Mouse (Mus musculus): Measurements from ENCODE around the gene Ruvbl1. TPM values are rescaled to one million over a fixed set of nuclear protein-coding genes. Genes with fewer than 3 reads are reported as not detected.

Gene Ruvbl1
- total and polyA plus RNA-seq, 2 experiments from 2014 or later, result 56.7 to 82.8 TPM

GRCm38 (mm10) chr6:88444076-88444750, 21.0 kb upstream of the Ruvbl1 start:
- Histone ChIP-seq H3K9ac (no peak overlapping the region), H3K4me3 (ENCODE audit: low read depth, low read length) (no peak overlapping the region), H3K36me3 (ENCODE audit: insufficient read depth) (no peaks in the 10 kb centered on the region), H3K9me3 (ENCODE audit: low read length) (no peaks in the 10 kb centered on the region), H3K27me3 (ENCODE audit: insufficient read depth, low read length) (no peaks in the 10 kb centered on the region), H3K4me1 (ENCODE audit: insufficient read depth) (0 out of 2 replicates have a peak, but pooled peaks cover 5% of the 10 kb centered on the region), H3K27ac (ENCODE audit: low read depth, low read length) (no peak overlapping the region), H3K4me2 (ENCODE audit: low read depth) (no peak overlapping the region)
- 89% methylated on average over 7 of the region's 7 CpGs for WGBS
- ATAC-seq (no peak), DNase-seq (no peak)
- TF ChIP-seq CTCF (IDR thresholded peaks at IDR 0.05; ENCODE audit: low read depth), result no peak

- H3K9ac ChIP-seq, result peak overlapping the region; percentile 91
- peak overlapping the region; percentile 77 for H3K4me2 ChIP-seq (ENCODE audit: low read depth)
- no peak for DNase-seq
- H3K27me3 ChIP-seq (ENCODE audit: insufficient read depth, low read length), result no peaks in the 10 kb centered on the region
- H3K4me3 ChIP-seq (ENCODE audit: low read depth, low read length), result peak overlapping the region; percentile 80
- H3K9me3 ChIP-seq (ENCODE audit: low read length), result no peaks in the 10 kb centered on the region
- TF ChIP-seq CTCF (IDR thresholded peaks at IDR 0.05; ENCODE audit: low read depth), result no peak
- ATAC-seq, result no peak
- WGBS, result 12% methylated on average over 5 of the region's 5 CpGs
- H3K36me3 ChIP-seq (ENCODE audit: insufficient read depth), result no peaks in the 10 kb centered on the region
- 0 out of 2 replicates have a peak, but pooled peaks cover 5% of the 10 kb centered on the region for H3K4me1 ChIP-seq (ENCODE audit: insufficient read depth)
- no peak overlapping the region; the same call in 1 of the 2 replicates for H3K27ac ChIP-seq (ENCODE audit: low read depth, low read length)
These were observed 19.5 kb upstream of the Ruvbl1 start for GRCm38 (mm10) chr6:88445661-88446060.

- Histone ChIP-seq H3K27ac (ENCODE audit: low read depth, low read length) (peak within 1 kb of the TSS; percentile 73), H3K27me3 (ENCODE audit: insufficient read depth, low read length) (no peaks in the 10 kb centered on the region; the same call in 1 of the 2 replicates), H3K36me3 (ENCODE audit: insufficient read depth) (no peaks in the 10 kb centered on the region), H3K9me3 (ENCODE audit: low read length) (no peaks in the 10 kb centered on the region), H3K9ac (peak within 1 kb of the TSS; percentile 91), H3K4me3 (ENCODE audit: low read depth, low read length) (peak within 1 kb of the TSS; percentile 80), H3K4me1 (ENCODE audit: insufficient read depth) (0 out of 2 replicates have a peak, but pooled peaks cover 5% of the 10 kb centered on the region), H3K4me2 (ENCODE audit: low read depth) (peak within 1 kb of the TSS; percentile 77)
- ATAC-seq, result peak; percentile 99
- DNase-seq, result peak; percentile 87
- TF ChIP-seq CTCF (IDR thresholded peaks at IDR 0.05; ENCODE audit: low read depth), result no peak
- 2% methylated on average over 71 of the region's 72 CpGs for WGBS
These were observed 18.9 kb upstream of the Ruvbl1 start, which contains the start of gene Eefsec for GRCm38 (mm10) chr6:88446063-88447002. Gene Eefsec, minus strand, starts transcription at chr6:88446539.

- no peaks in the 10 kb centered on the region for H3K9me3 ChIP-seq (ENCODE audit: low read length)
- no peak overlapping the region for H3K27ac ChIP-seq (ENCODE audit: low read depth, low read length)
- no peak overlapping the region for H3K4me2 ChIP-seq (ENCODE audit: low read depth)
- DNase-seq (no peak), ATAC-seq (no peak)
- no peak overlapping the region for H3K4me3 ChIP-seq (ENCODE audit: low read depth, low read length)
- no peak overlapping the region for H3K9ac ChIP-seq
- H3K4me1 ChIP-seq (ENCODE audit: insufficient read depth), result 0 out of 2 replicates have a peak, but pooled peaks cover 5% of the 10 kb centered on the region
- 13% methylated on average over 4 of the region's 4 CpGs for whole genome bisulfite sequencing
- H3K36me3 ChIP-seq (ENCODE audit: insufficient read depth), result no peaks in the 10 kb centered on the region
- TF ChIP-seq CTCF (IDR thresholded peaks at IDR 0.05; ENCODE audit: low read depth), result no peak
- no peaks in the 10 kb centered on the region; the same call in 1 of the 2 replicates for H3K27me3 ChIP-seq (ENCODE audit: insufficient read depth, low read length)
These were observed 17.8 kb upstream of the Ruvbl1 start for GRCm38 (mm10) chr6:88447454-88447853.

- no peak overlapping the region for H3K4me2 ChIP-seq (ENCODE audit: low read depth)
- TF ChIP-seq CTCF (IDR thresholded peaks at IDR 0.05; ENCODE audit: low read depth), result no peak
- H3K36me3 ChIP-seq (ENCODE audit: insufficient read depth), result no peaks in the 10 kb centered on the region
- ATAC-seq (no peak), DNase-seq (no peak)
- 70% methylated on average over 2 of the region's 2 CpGs for WGBS
- H3K27ac ChIP-seq (ENCODE audit: low read depth, low read length), result no peak overlapping the region
- H3K27me3 ChIP-seq (ENCODE audit: insufficient read depth, low read length), result no peaks in the 10 kb centered on the region; the same call in 1 of the 2 replicates
- no peaks in the 10 kb centered on the region for H3K9me3 ChIP-seq (ENCODE audit: low read length)
- H3K4me3 ChIP-seq (ENCODE audit: low read depth, low read length), result no peak overlapping the region
- H3K9ac ChIP-seq, result no peak overlapping the region
- no peaks in the 10 kb centered on the region for H3K4me1 ChIP-seq (ENCODE audit: insufficient read depth)
These were observed 10.7 kb upstream of the Ruvbl1 start for GRCm38 (mm10) chr6:88454545-88454944.

- peaks cover 8% of the 10 kb centered on the region for H3K4me1 ChIP-seq (ENCODE audit: insufficient read depth)
- 70% methylated on average over 6 of the region's 6 CpGs for WGBS
- H3K36me3 ChIP-seq (ENCODE audit: insufficient read depth), result peaks cover 67% of the 10 kb centered on the region
- H3K4me2 ChIP-seq (ENCODE audit: low read depth), result no peak overlapping the region
- no peak for TF ChIP-seq CTCF (IDR thresholded peaks at IDR 0.05; ENCODE audit: low read depth)
- H3K9me3 ChIP-seq (ENCODE audit: low read length), result no peaks in the 10 kb centered on the region
- H3K27me3 ChIP-seq (ENCODE audit: insufficient read depth, low read length), result no peaks in the 10 kb centered on the region
- DNase-seq, result no peak
- no peak overlapping the region for H3K4me3 ChIP-seq (ENCODE audit: low read depth, low read length)
- ATAC-seq, result no peak
- no peak overlapping the region for H3K27ac ChIP-seq (ENCODE audit: low read depth, low read length)
- H3K9ac ChIP-seq, result no peak overlapping the region
These were observed 4.7 kb downstream of the Ruvbl1 start for GRCm38 (mm10) chr6:88469878-88470277.

Data from forebrain, postnatal 0 days (tissue).